Mouse (Mus musculus): ENCODE data around the gene 1500009L16Rik.

1500009L16Rik gene

GRCm38 (mm10) chr10:83760535-83760934, 37.9 kb downstream of the 1500009L16Rik start:
- DNase-seq (ENCODE audit: low spot score in 2 of 2): no peak

GRCm38 (mm10) chr10:83763891-83764290, 41.2 kb downstream of the 1500009L16Rik start:
- DNase-seq (ENCODE audit: low spot score in 2 of 2): no peak

- DNase-seq (ENCODE audit: low spot score in 2 of 2): no peak
Observed at GRCm38 (mm10) chr10:83766882-83767281, 44.2 kb downstream of the 1500009L16Rik start.

GRCm38 (mm10) chr10:83776272-83776878, 53.7 kb downstream of the 1500009L16Rik start:
- DNase-seq (ENCODE audit: low spot score in 2 of 2): peak in 1 of 2 experiments; percentile 54

- DNase-seq (ENCODE audit: low spot score in 2 of 2): no peak
Observed at GRCm38 (mm10) chr10:83777253-83777652, 54.6 kb downstream of the 1500009L16Rik start.

GRCm38 (mm10) chr10:83781854-83782253, 59.2 kb downstream of the 1500009L16Rik start:
- no peak for DNase-seq (ENCODE audit: low spot score in 2 of 2)

GRCm38 (mm10) chr10:83782371-83783120, 59.9 kb downstream of the 1500009L16Rik start:
- no peak for DNase-seq (ENCODE audit: low spot score in 2 of 2)

GRCm38 (mm10) chr10:83785003-83785402, 62.3 kb downstream of the 1500009L16Rik start:
- peak in 1 of 2 experiments; percentile 29 for DNase-seq (ENCODE audit: low spot score in 2 of 2)

GRCm38 (mm10) chr10:83785627-83786392, 63.1 kb downstream of the 1500009L16Rik start:
- DNase-seq (ENCODE audit: low spot score in 2 of 2): no peak

- no peak for DNase-seq (ENCODE audit: low spot score in 2 of 2)
Observed at GRCm38 (mm10) chr10:83795088-83795487, 72.4 kb downstream of the 1500009L16Rik start.

GRCm38 (mm10) chr10:83795500-83795899, 72.8 kb downstream of the 1500009L16Rik start:
- no peak for DNase-seq (ENCODE audit: low spot score in 2 of 2)

GRCm38 (mm10) chr10:83804021-83804420, 81.4 kb downstream of the 1500009L16Rik start:
- no peak for DNase-seq (ENCODE audit: low spot score in 2 of 2)

- DNase-seq (ENCODE audit: low spot score in 2 of 2): peak in 1 of 2 experiments; percentile 23
Observed at GRCm38 (mm10) chr10:83805201-83805718, 82.6 kb downstream of the 1500009L16Rik start.

- DNase-seq (ENCODE audit: low spot score in 2 of 2): no peak
Observed at GRCm38 (mm10) chr10:83807251-83807650, 84.6 kb downstream of the 1500009L16Rik start.

Data from spleen, postnatal 10 days (tissue).